Mouse (Mus musculus): ENCODE data around the gene Bicdl1.

DNA sequence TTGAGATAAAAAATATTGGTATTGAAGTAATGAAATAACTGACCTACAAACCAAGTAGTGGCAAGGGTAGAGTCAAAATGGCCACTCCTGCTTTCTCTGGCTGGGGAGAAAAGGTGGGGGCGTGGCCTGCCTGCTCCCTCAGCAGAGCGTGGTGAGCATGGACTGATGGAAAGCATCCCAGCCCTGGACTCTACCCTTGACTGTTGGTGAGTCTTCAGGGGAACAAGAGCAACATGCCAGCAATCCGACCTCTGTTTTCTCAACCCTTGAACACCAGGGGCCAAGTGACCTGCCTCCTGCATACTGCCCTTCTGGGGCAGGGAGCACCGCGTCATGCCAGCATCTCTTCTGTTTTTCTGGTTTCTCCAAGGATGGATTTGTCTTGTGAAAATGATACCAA, 34.6 kb downstream of the Bicdl1 start:
- TF ChIP-seq POLR2A (IDR thresholded peaks at IDR 0.05; ENCODE audit: insufficient read depth, low read depth, low read length) = no peak
- no peak for TF ChIP-seq CTCF (IDR thresholded peaks at IDR 0.05)
- TF ChIP-seq EP300 (IDR thresholded peaks at IDR 0.05; ENCODE audit: insufficient read depth, low read depth, low read length) = no peak
